Mouse (Mus musculus) stomach, embryonic 15.5 days (tissue): ENCODE data around the gene Abca13. TPM values are rescaled to one million over a fixed set of nuclear protein-coding genes. Genes with fewer than 3 reads are reported as not detected.
"Not testable (repeated sequence)": the region's sequence is repeated elsewhere in the genome, so short reads cannot be mapped to it uniquely, and the experiment has no call there.

Source experiments
- ATAC-seq: fragments of 200-750 bp; cut with Nextera tagmentation; 2 replicates; pipeline ENCODE4 v1.8.0; 2017; ENCODE audit warnings: low read depth, moderate number of reproducible peaks, moderate TSS enrichment; ENCODE audit not compliant: insufficient read depth, low FRiP score
- H3K27ac ChIP-seq: fragments of 300-500 bp; sonication (generic); 2 replicates; pipeline ENCODE4 v1.5.1; 2015; ENCODE audit warnings: mild to moderate bottlenecking, inconsistent platforms
- H3K27me3 ChIP-seq: fragments of 300-500 bp; sonication (generic); replicated peaks from 2 replicates; pipeline ENCODE4 v1.6.1; 2015; ENCODE audit warnings: inconsistent platforms
- H3K36me3 ChIP-seq: fragments of 300-500 bp; sonication (generic); 2 replicates; pipeline ENCODE4 v1.6.1; 2015; ENCODE audit warnings: inconsistent platforms
- H3K4me1 ChIP-seq: fragments of 300-500 bp; sonication (generic); 2 replicates; pipeline ENCODE4 v1.6.1; 2015; ENCODE audit warnings: inconsistent platforms
- H3K4me2 ChIP-seq: fragments of 300-500 bp; sonication (generic); 2 replicates; pipeline ENCODE4 v1.6.1; 2015; ENCODE audit warnings: mild to moderate bottlenecking, inconsistent platforms
- H3K4me3 ChIP-seq: fragments of 300-500 bp; sonication (generic); replicated peaks from 2 replicates; pipeline ENCODE4 v1.5.1; 2015; ENCODE audit warnings: inconsistent platforms
- H3K9ac ChIP-seq: fragments of 300-500 bp; sonication (generic); 2 replicates; pipeline ENCODE4 v1.6.1; 2015; ENCODE audit warnings: inconsistent platforms
- H3K9me3 ChIP-seq: fragments of 300-500 bp; sonication (generic); 2 replicates; pipeline ENCODE4 v1.6.1; 2016; ENCODE audit warnings: inconsistent platforms
- WGBS: fragments of 180-500 bp; shearing (Covaris S2); methylation state at CpG from one replicate; pipeline ENCODE4 v1.1.7; 2015; 5-methylcytosine and 5-hydroxymethylcytosine counted together
- polyA plus RNA-seq: library from polyadenylated mRNA; unstranded; fragments of >200 nt; fragmentation: Nextera tagmentation; extraction: Ambion mirVana; gene quantifications from 2 replicates; pipeline ENCODE4 v1.2.1, GENCODE M21; 2015

Gene Abca13
- polyA plus RNA-seq, 1 experiment from 2014 or later, result 0.08 TPM

- H3K4me2 ChIP-seq, result no peak overlapping the region
- H3K27me3 ChIP-seq, result no peaks in the 10 kb centered on the region
- no peaks in the 10 kb centered on the region for H3K4me1 ChIP-seq
- H3K36me3 ChIP-seq, result no peaks in the 10 kb centered on the region
- H3K4me3 ChIP-seq, result no peak overlapping the region
- no peak for ATAC-seq
- H3K27ac ChIP-seq, result no peak overlapping the region
- no peak overlapping the region for H3K9ac ChIP-seq
- H3K9me3 ChIP-seq, result no peaks in the 10 kb centered on the region
- 45% methylated on average over 5 of the region's 5 CpGs for WGBS
Observed at GRCm38 (mm10) chr11:9432807-9433206, 241.1 kb downstream of the Abca13 start.

DNA sequence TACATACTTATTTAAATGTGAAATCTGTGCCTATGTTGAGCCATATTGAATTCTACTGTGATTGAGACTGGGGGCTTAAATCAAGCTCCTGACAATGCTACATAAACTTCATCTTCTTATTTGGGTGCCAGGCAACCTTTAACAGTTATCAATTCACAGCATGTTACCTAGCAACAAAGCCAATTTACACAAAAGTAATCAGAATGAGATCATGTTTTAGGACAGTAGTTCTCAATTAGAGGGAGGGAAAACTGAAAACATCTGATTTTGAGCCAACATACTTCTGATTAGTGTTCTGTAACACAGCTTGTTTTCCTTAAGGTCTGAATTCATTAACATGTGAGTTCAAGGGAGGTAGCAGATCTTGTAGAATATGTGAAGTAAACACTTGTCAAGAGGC lies 244.9 kb downstream of the Abca13 start:
- Histone ChIP-seq H3K27ac (no peak overlapping the region), H3K4me2 (no peak overlapping the region), H3K4me3 (no peak overlapping the region), H3K9ac (no peak overlapping the region), H3K9me3 (no peaks in the 10 kb centered on the region), H3K36me3 (no peaks in the 10 kb centered on the region), H3K4me1 (no peaks in the 10 kb centered on the region), H3K27me3 (no peaks in the 10 kb centered on the region)
- no peak for ATAC-seq

GRCm38 (mm10) chr11:9439781-9440180 lies 248.0 kb downstream of the Abca13 start:
- no peaks in the 10 kb centered on the region for H3K9me3 ChIP-seq
- H3K36me3 ChIP-seq, result no peaks in the 10 kb centered on the region
- 61% methylated on average over 2 of the region's 2 CpGs for whole genome bisulfite sequencing
- H3K4me1 ChIP-seq, result no peaks in the 10 kb centered on the region
- no peaks in the 10 kb centered on the region for H3K27me3 ChIP-seq
- no peak overlapping the region for H3K9ac ChIP-seq
- ATAC-seq, result no peak
- no peak overlapping the region for H3K4me2 ChIP-seq
- H3K4me3 ChIP-seq, result no peak overlapping the region
- no peak overlapping the region for H3K27ac ChIP-seq

DNA sequence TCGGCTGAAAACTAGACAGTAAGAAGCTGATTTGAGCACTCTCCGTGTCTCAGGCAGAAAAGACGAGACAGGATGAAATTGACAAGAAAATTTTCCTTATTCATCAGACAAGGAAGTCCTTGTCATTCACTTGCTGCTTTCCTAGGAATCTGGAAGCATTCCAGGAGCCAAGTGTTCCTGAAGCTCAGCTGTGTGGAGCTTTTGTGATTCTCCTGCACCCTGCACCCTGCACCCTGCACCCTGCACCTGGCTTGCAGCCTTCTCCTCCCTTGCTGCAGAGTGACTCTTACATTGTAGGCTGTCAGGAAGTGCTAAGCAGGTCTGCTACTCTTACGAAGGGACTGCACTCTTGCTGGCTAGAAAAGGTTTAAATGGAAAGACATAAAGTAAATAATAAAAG lies 249.4 kb downstream of the Abca13 start:
- Histone ChIP-seq H3K4me3 (no peak overlapping the region), H3K27me3 (no peaks in the 10 kb centered on the region), H3K27ac (no peak overlapping the region), H3K36me3 (no peaks in the 10 kb centered on the region), H3K9ac (no peak overlapping the region), H3K9me3 (no peaks in the 10 kb centered on the region), H3K4me1 (no peaks in the 10 kb centered on the region), H3K4me2 (no peak overlapping the region)
- no peak for ATAC-seq
- 47% methylated on average over 4 of the region's 4 CpGs for WGBS

DNA sequence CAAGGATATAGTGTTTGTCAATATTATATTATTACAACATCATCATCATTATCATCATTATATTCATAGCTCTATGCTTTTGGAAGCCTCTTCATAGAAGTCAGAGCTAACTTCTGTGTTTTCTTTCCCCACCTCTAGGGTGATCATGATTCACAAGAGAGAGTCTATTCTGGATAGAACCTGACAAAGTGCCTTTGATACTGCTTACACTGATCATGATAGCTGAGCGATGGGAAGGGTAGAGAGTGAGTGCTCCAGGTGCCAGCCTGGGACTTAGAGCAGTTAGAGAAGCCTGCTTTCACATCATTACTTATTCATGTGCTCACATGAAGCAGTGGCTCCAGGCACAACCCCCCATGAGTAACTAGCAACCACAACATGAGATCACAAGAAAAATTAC lies 280.7 kb downstream of the Abca13 start:
- Histone ChIP-seq H3K27ac (no peak overlapping the region), H3K9ac (no peak overlapping the region), H3K27me3 (no peaks in the 10 kb centered on the region), H3K9me3 (no peaks in the 10 kb centered on the region), H3K36me3 (no peaks in the 10 kb centered on the region), H3K4me3 (no peak overlapping the region), H3K4me1 (no peaks in the 10 kb centered on the region), H3K4me2 (no peak overlapping the region)
- ATAC-seq, result no peak
- 88% methylated on average over 1 of the region's 1 CpGs for WGBS

GRCm38 (mm10) chr11:9481511-9481910 lies 289.8 kb downstream of the Abca13 start:
- H3K27ac ChIP-seq, result no peak overlapping the region
- no peaks in the 10 kb centered on the region for H3K9me3 ChIP-seq
- no peak overlapping the region for H3K9ac ChIP-seq
- H3K27me3 ChIP-seq, result no peaks in the 10 kb centered on the region
- 11% methylated on average over 6 of the region's 6 CpGs for WGBS
- ATAC-seq, result no peak
- H3K4me3 ChIP-seq, result no peak overlapping the region
- no peaks in the 10 kb centered on the region for H3K4me1 ChIP-seq
- no peaks in the 10 kb centered on the region for H3K36me3 ChIP-seq
- H3K4me2 ChIP-seq, result no peak overlapping the region

DNA sequence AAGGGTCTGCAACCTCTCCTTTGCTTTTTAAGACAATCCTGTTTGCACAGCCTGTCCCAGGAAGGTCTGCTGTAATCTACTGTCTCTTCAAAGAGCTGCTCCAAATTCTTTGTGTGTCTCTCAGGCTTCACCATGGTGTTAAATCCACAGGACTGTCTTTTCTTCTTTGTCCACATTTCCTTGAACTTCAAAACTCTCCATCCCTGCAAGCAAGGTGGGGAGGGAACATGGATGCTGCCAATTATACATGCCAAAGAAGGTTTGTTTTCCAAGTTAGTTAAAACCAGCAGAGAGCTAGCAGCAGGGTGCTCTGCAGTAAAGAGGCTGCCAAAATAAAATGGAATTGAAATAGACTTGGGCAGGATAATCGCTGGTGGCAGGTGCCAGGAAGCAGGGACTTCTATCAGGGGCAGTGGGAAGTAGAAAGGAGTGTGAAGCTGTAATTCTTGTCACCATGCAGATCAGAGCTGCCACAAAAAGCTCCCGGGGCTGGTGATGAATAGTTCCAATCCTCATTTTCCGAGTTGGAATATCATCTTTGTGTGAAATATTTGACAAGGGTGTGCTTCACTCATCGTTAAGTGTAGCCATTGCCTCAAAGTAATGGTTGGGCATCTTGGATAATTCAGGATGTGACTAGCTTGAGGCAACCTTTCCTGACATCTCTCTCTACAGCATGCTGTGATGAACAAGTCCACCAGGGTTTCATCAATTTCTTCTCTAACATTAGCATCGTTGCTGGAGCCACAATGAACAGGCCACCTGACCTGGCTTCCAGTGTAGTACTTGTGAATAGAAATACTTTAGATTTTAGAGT lies 308.8 kb downstream of the Abca13 start:
- Histone ChIP-seq H3K4me3 (no peak overlapping the region), H3K36me3 (no peaks in the 10 kb centered on the region), H3K27ac (no peak overlapping the region), H3K9me3 (no peaks in the 10 kb centered on the region), H3K9ac (no peak overlapping the region), H3K4me2 (no peak overlapping the region), H3K4me1 (no peaks in the 10 kb centered on the region), H3K27me3 (no peaks in the 10 kb centered on the region)
- ATAC-seq, result no peak
- WGBS, result 48% methylated on average over 5 of the region's 5 CpGs

DNA sequence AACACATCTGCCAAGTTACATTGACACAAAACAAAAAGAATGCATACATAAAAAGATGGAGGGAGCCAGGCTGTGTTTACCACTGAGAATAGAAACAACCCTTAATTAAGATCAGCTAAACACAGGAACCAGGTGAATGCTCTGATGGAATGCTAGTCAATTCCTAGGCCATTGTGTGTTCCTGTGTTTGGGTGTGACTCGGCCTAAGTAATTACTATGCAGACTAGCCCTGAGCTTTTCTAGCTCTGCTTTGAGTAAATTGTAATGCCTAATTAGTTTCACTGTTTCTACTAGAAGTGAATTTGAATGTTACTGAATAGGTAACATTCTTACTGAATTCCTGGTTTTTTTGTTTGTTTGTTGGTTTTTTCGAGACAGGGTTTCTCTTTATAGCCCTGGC lies 323.2 kb downstream of the Abca13 start:
- H3K9me3 ChIP-seq, H3K4me1 ChIP-seq, H3K4me3 ChIP-seq, H3K9ac ChIP-seq, H3K27ac ChIP-seq, H3K36me3 ChIP-seq, H3K27me3 ChIP-seq, ATAC-seq, H3K4me2 ChIP-seq: not testable (repeated sequence)
- WGBS, result 74% methylated on average over 2 of the region's 2 CpGs

DNA sequence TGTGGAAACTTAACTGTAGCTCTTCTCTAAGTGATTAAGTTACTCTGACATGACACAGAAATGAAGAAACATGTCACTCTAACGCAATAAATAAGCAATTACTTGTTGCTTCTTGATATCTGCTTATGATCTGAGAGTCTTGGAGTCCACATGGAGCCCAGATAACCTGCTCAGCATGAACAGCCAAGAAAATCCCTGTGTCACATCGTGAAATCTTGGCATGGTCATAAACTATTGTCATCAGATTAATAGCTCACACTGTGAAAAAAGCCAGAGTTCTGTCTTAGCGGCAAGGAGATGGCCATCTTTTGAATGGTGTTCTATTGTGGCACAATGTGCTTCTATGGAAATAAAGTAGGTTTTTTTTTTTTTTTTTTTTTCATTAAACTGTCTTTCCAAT lies 336.8 kb downstream of the Abca13 start:
- H3K4me2 ChIP-seq, result no peak overlapping the region
- no peak overlapping the region for H3K4me3 ChIP-seq
- no peak for ATAC-seq
- H3K27ac ChIP-seq, result no peak overlapping the region
- no peaks in the 10 kb centered on the region for H3K36me3 ChIP-seq
- WGBS, result 66% methylated on average over 3 of the region's 3 CpGs
- H3K9ac ChIP-seq, result no peak overlapping the region
- no peaks in the 10 kb centered on the region for H3K9me3 ChIP-seq
- H3K27me3 ChIP-seq, result no peaks in the 10 kb centered on the region
- no peaks in the 10 kb centered on the region for H3K4me1 ChIP-seq

DNA sequence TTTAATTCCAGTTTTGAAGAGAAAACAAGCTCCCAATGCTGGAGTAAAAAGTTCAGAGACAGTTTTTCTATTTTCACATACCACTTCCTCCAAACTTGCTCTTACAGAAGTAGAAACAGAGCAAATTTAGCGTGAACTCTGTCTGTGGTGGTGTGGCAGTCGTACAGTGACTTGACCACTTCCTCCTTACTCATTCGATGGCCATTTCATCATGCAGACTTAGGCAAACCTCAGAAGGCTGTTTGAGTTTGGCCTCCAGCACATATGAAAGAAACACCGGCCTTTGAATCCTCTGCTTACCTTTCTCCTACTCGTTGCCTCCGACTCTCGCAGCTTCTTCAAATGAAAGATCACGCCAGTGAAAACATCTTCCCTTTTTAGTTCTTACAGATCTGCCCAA lies 340.0 kb downstream of the Abca13 start:
- no peaks in the 10 kb centered on the region for H3K36me3 ChIP-seq
- H3K9ac ChIP-seq, result no peak overlapping the region
- no peak for ATAC-seq
- no peak overlapping the region for H3K4me3 ChIP-seq
- H3K4me1 ChIP-seq, result no peaks in the 10 kb centered on the region
- H3K27ac ChIP-seq, result no peak overlapping the region
- 84% methylated on average over 8 of the region's 8 CpGs for WGBS
- H3K27me3 ChIP-seq, result no peaks in the 10 kb centered on the region
- no peak overlapping the region for H3K4me2 ChIP-seq
- H3K9me3 ChIP-seq, result no peaks in the 10 kb centered on the region

DNA sequence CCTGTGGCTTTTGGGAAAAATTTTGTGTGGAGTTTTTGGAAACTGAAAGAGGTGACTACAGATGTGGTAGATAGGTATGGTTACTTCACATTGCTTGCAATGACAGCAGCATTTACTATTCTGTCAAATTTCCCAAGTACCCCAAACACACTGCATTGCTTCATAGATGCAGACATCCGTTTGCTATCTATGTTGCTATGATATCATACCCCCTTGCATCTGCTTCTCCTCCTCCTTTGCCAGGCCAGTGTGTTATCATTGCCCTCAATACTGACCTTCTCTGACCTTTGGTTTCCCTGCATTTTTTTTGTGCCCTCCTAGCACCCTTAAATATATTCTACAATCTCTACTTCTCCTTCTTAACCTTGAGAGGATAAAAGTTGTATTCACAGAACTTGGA lies 341.4 kb downstream of the Abca13 start:
- WGBS, result 65% methylated on average over 1 of the region's 1 CpGs
- H3K27me3 ChIP-seq, result no peaks in the 10 kb centered on the region
- no peak overlapping the region for H3K9ac ChIP-seq
- no peak for ATAC-seq
- H3K9me3 ChIP-seq, result no peaks in the 10 kb centered on the region
- no peak overlapping the region for H3K4me2 ChIP-seq
- H3K4me1 ChIP-seq, result no peaks in the 10 kb centered on the region
- no peak overlapping the region for H3K4me3 ChIP-seq
- no peak overlapping the region for H3K27ac ChIP-seq
- no peaks in the 10 kb centered on the region for H3K36me3 ChIP-seq

GRCm38 (mm10) chr11:9533658-9534202 lies 342.0 kb downstream of the Abca13 start:
- no peak overlapping the region for H3K9ac ChIP-seq
- H3K4me1 ChIP-seq, result no peaks in the 10 kb centered on the region
- no peak overlapping the region for H3K4me3 ChIP-seq
- no peaks in the 10 kb centered on the region for H3K36me3 ChIP-seq
- no peaks in the 10 kb centered on the region for H3K9me3 ChIP-seq
- H3K27ac ChIP-seq, result no peak overlapping the region
- no peaks in the 10 kb centered on the region for H3K27me3 ChIP-seq
- WGBS, result 78% methylated on average over 1 of the region's 1 CpGs
- no peak overlapping the region for H3K4me2 ChIP-seq
- no peak for ATAC-seq

DNA sequence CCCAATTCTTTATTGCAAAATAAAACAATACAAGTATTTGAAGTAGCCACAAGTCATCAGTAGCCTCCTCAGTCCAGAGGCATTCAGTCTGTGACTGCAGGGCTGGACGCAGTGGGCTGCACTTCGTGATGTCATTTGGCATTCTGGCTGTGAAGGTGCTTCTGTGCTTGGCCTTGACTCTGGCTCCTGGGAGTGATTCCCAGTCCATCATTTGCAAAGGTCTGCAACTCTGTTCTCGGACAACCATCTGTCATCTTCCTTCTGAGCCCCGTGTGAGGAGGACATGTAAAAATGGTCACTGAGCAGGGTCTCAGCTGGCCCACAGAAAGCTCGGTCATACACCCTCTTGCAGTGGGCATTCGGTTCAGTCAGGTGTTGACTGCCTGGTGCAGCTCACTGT lies 345.1 kb downstream of the Abca13 start:
- Histone ChIP-seq H3K27ac (no peak overlapping the region), H3K36me3 (no peaks in the 10 kb centered on the region), H3K27me3 (no peaks in the 10 kb centered on the region), H3K9ac (no peak overlapping the region), H3K4me2 (no peak overlapping the region), H3K4me3 (no peak overlapping the region), H3K9me3 (no peaks in the 10 kb centered on the region), H3K4me1 (no peaks in the 10 kb centered on the region)
- 57% methylated on average over 6 of the region's 6 CpGs for WGBS
- ATAC-seq, result no peak
